Mouse (Mus musculus) adrenal gland, postnatal 14 days (tissue): ENCODE results near the gene Tmem88. TPM values are rescaled to one million over a fixed set of nuclear protein-coding genes. Genes with fewer than 3 reads are reported as not detected.

Experiments used
- DNase-seq: peaks from one replicate; pipeline ENCODE4 v3.0.0; 2021; ENCODE audit warnings: mixed read lengths
- total RNA-seq: library from RNA; stranded (reverse); gene quantifications from 2 replicates; pipeline ENCODE4 v1.2.3, GENCODE M21; 2021

Tmem88 gene
- total RNA-seq, 1 experiment from 2014 or later = 30.2 TPM

GRCm38 (mm10) chr11:69416921-69417448 is 19.0 kb upstream of the Tmem88 start:
- no peak for DNase-seq

DNA sequence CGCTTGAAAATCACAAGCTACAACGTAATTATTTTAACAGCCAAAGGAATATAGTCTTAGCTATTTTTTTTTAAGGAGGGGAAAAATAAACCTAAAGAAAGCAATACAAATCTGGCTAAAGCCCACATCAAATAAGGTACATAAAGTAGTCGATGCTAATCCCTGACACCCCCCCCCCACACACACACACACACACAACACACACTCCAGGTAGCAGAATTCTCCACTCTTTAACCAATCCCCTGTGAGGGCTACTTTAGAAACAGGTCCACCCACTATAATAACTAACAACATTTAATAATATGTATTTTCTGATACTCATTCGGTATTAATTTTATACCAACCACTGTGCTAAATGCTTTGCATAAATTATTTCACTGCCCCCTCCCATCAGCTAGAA is 18.5 kb upstream of the Tmem88 start:
- peak; percentile 1 for DNase-seq

DNA sequence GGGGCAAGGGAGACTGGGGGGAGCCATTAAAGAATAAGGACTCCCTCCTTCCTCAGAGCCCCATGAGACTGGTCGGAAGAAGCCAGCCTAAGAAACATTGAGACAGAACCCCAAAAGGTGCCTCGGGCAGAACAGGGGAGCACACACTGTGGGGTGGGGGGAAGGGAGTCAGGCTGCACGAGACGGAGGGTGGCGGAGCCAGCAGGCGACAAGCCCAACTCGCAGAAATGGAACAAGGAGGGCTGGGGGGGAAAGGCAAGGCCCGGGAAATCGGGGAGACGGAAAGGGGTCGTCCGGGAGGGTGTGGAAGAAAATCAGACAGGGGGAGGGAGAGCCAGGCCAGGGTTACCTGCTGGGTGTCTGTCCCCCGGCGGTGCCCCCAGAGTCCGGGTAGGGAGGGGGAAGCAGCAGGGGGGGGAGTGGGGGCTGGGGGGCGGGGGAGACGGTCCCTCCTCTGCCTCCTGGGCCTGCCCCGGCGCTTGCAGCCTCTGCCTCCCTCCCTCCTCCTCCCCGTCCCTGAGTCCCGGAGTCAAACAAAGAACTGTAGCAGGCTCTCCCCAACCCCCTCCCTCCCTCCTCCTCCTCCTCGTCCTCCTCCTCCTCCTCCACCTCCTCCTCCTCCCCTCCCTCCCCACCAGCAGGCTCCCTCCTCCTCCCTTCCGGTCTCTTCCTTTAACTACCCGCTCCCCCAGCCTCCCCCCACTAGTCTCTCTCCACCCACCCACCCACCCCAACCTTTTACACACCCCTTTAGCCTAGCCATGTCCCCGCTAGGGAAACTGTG is 17.8 kb upstream of the Tmem88 start:
- DNase-seq = peak; percentile 80

DNA sequence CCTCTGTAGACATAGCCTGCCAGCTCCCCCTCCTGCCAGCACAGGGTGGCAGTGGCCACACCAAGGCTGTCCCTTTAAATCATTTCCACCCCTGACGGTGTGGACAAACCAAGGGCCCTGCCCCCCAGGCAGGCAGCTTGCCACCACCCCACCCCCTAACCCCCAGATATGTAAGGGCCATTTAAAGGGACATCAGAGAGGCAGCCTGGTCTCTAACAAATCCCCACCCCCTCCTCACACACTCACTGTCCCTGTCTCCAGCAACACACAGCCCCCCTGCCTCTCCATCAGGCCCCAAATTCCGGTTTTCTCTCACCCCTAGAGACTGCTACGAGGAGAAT is 17.3 kb upstream of the Tmem88 start:
- DNase-seq = peak; percentile 89

DNA sequence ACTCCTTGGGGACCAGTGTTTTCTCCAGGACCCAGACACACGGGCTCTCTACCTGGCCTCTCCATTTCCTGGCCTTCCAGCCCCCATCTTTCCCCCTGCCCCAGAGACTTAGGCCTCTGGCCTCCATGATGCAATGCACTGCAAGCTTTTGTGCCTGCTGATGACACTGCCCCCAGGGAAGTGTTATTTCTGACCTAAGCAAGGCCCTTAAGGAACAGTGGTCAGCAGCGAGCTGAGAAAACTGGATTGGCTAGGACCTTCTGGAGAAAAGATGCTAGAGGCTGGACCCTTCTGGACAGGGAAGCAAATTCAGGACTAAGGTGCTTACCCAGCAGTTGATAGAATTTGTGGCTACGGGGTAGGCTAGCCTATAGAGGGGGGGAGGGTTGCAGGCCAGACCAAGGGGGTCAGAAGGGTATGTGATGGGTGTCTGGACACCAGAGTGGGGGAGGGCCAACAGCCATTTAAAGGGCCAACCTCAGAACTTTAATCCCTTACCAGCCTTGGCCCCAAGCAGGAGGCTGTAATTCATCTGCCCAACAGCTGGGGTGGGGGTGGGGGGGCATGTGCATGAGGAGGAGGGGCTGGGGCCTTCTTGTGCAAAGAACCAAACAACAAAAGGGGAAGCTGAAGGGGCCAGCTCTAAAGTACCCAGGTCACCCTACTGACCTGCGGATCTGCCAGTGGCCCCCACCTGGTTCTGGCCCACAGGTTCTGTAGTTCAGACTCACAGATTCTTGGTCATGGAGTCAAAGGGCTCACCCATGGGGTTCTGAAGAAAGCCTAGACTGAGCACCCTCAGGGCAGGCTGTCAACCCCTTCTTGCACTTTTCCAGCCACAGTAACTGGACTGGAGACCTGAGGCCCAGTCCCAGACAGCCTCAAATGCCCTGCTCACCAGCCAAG is 16.6 kb upstream of the Tmem88 start:
- peak; percentile 49 for DNase-seq

DNA sequence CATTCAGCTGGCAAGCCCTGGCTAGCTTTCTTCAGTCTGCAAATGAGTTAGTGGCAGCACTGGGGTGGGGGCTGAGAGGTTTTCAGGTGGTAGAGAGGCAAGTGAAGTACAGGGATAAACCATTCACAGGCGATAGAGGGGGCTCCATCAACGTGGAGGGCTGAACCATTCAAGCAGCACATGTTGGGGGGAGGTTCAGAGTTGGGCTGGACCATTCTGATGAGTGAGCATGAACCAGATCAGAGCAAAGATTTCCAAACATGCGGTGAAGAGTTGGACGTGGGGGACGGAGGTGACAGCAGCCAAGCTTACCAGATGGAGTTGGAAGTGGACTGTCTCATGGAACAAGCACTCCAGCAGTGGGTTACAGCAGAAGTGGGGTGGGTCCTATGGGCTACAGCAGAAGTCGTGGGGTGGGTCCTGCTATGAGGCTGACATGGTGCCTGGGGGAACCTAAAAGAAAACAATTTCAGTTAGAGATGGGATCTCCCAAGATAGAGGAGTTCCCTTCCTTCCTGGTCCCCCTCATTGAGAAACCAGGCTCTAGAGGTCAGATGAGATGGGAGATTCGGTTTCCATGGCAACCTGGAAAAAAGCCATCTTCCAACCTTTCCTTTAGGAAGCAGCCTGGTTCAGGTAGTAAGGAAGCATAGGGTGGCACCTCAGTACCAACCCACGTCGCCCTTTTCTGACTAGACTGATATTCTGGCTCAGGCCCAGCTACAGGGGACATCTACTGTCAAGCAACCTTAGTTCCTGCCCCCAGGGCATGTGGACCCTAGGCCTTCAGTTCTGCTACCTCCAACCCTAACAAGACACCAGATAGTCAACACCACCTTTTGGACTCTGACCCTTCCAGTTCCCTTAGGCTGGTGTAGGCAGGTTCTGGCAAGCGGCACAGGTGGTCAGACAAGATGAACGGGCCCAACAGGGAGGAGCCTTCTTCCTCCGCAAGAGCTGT is 15.5 kb upstream of the Tmem88 start, which contains the start of gene Kdm6b:
Gene Kdm6b, minus strand, starts transcription at position 455 of the 961 bp plus-strand sequence.
- no peak for DNase-seq

GRCm38 (mm10) chr11:69412548-69412947 is 14.5 kb upstream of the Tmem88 start:
- DNase-seq = no peak

GRCm38 (mm10) chr11:69411538-69412203 is 13.6 kb upstream of the Tmem88 start:
- peak; percentile 94 for DNase-seq

- DNase-seq = peak; percentile 98
Observed at GRCm38 (mm10) chr11:69411073-69411535, 13.1 kb upstream of the Tmem88 start.

DNA sequence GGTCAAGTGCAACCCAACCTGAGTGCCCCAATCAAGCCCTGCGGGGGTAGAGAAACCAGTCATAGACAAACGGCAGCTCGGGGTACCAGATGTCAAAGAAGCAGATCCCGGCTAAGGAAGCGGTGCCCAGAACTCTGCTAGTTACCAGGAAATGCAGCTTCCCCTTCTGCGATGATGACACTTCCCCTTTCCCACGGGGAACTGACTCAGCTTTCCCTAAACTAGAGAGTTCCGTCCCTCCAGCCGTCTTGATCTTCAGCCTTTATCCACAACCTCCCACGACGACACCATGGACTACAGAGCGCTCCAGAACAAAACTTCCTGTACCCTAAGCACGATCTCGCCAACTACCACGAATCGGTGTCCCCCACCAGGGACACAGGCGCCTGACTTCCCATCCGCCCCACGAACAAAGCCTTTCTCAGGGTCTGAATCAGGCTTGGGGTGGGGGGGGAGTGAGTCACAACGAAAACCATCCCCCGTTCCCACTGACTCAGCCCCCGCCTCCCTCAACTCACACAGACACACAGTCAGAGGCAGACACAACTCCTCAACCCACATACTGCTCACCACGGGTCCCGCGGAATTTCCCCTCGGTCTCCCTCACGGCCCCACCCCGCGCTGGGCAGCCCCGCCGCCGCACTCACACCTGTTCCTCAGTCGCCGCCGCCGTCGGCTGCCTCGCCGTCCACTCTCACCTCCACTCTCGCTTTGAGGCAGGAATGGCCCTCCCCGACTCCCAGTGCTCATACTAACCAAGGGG is 12.5 kb upstream of the Tmem88 start:
- DNase-seq = peak; percentile 87

- no peak for DNase-seq
Observed at GRCm38 (mm10) chr11:69410045-69410309, 11.9 kb upstream of the Tmem88 start.

- DNase-seq = peak; percentile 92
Observed at GRCm38 (mm10) chr11:69409378-69410044, 11.5 kb upstream of the Tmem88 start.

DNA sequence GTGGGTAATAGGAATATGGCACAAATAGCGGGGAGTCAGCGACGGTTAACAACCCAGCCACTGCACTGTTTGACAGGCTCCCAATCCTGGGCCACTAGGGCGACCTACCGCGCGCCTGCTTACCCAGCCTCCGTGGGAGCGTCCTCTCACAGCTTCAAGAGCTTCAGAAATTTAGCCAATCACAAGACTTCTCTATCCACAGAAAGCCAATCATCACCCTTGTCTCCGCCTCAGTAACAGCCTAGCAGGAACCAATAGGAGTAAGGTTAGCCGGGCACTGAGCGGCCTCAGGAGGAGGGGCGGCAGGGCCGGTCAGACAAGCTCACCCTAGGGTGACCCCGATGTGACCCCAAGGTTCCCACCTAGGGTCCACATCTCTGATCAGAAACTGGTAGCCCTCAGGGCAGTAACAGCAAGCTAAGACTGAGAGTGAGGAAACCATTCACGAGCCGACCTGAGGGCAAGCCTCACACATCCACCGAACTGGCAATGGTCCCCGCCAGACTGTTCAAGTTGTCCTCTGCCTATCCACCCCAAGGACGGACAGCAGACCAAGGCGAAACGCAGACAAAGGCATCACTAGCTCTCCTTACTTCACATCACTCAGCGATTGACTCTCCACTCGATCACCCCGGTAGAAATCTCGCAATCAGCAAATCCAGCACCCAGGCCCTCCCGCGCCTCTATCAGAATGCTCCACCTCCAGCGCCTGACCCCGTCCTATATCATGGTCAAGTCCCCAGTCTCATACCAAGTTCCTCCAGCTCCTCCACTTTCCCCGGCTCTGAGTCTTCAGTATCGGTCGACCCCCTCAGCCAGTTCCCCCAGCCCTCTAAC is 10.7 kb upstream of the Tmem88 start:
- DNase-seq = peak; percentile 89

GRCm38 (mm10) chr11:69407724-69408004 is 9.6 kb upstream of the Tmem88 start:
- DNase-seq = no peak

DNA sequence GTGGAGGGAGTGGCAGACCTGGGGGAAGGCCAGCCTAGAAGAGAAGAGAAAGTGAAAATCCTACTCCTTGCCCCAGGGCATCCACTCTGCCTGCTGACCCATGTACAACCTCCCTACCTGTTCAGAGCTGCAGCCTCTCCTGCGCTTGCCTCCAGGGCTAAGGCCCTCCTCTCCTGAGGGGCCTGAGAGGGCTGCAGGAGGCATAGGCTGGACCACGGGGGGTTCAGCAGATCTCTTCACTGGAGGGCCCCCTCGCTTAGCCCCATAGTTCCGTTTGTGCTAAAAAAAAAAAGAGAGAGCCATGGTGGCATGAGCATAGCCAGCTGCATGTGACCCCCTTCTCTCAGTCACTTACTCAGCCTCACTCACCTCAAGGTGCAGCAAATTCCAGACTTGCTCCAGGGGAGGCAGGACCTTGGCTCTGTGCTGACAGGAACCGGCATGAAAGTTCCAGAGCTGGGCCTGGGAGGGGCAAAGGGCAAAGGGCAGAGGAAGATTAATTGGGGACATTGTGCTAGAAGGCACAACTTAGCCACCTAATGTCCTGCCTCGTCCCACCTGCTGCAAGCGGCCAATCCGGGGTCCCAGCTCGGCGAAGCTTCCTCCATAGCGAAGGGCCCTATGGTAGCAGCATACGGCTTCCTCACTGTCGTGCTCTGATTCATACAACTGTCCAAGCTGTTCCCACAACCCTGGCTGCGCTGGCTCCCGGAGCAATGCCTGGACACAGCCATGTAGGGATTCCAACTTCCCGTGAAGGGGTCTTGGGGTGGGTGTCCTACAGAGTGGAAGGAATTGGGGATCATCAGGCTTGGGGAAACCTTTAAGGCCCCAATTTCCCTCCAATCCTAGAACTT is 9.1 kb upstream of the Tmem88 start:
- no peak for DNase-seq

DNA sequence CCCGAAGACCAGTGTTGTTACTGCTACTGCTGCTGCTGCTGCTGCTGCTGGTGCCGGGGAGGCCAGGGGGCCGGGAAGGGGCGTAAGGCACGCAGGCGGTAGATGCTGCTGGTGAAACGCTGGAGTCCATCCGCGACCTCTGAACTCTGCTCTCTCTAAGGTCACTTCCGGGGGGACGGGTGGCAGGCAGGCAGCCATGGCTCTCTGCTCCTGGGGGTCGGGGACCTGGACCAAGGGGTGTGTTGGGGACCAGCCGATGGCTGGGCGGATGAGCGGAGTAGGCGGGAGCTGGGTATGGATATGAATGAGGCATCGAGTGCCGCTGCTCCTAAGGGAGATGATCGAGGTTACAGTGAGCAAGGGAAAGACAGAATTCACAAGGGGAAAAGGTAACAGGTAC is 8.2 kb upstream of the Tmem88 start:
- no peak for DNase-seq

DNA sequence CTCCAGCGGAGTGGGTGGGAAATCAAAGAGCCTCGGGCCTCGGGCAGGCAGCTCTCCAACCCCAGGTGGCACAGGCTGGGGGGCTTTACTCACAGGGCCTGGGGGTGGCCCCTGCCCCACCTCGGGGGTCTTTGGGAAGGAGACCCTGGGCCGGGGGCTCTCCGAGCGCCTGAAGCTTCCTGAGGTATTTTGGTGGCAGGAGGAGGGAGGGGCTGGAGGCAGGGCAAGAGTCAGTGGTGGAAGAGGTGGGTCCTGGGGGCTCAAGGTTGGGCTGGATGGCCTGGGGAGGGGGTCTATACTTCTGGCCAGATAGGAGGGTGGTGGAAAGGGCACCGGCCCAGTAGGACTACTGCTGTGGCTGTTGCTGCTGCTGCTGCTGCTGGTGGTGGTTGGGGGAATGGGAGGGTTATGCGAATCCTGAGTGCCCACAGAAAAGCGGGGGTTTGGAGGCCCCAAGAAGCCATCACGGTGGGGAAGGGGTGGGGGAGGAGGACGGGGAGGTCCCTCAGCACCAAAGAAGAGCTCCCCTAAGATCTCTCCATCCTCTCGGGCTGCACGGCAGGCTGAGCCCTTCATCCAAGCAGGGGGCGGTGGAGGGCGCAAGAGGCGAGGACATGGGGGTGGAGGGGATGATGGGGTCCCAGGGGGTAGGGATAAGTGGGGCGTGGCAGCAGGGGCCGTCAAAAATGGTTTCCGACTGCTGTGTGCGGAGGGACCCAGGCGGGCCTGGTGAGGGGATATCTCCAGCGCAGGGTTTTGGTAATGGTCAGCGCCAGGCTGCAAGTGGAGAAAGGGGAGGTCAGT is 7.6 kb upstream of the Tmem88 start:
- DNase-seq = no peak
